Mouse (Mus musculus): ENCODE measurements at regions not wholly inside any gene's neighbourhood (a gene's known extent, or its start where the extent isn't known, plus 50 kb on each side); places are given as distances from the start of the nearest gene placed in this dataset.

GRCm38 (mm10) chr6:37618990-37619389 lies 89.0 kb downstream of the Akr1d1 start:
- ATAC-seq: no peak
- WGBS: 89% methylated on average over 9 of the region's 9 CpGs
- no peak for TF ChIP-seq CTCF (IDR thresholded peaks at IDR 0.05; ENCODE audit: low read depth)
- H3K27ac ChIP-seq: no peak overlapping the region; the same call in 1 of the 2 replicates
- no peaks in the 10 kb centered on the region for H3K9me3 ChIP-seq (ENCODE audit: low read length)
- no peak overlapping the region for H3K9ac ChIP-seq (replicated peaks; ENCODE audit: low read length)
- DNase-seq (ENCODE audit: low spot score): no peak
- no peaks in the 10 kb centered on the region for H3K4me1 ChIP-seq (ENCODE audit: insufficient read depth, low read length)
- H3K4me3 ChIP-seq (ENCODE audit: low read length): no peak overlapping the region
- no peaks in the 10 kb centered on the region for H3K36me3 ChIP-seq (ENCODE audit: insufficient read depth, low read length)
- H3K4me2 ChIP-seq (ENCODE audit: low read depth, low read length): no peak overlapping the region
- H3K27me3 ChIP-seq (ENCODE audit: insufficient read depth, low read length): no peaks in the 10 kb centered on the region

GRCm38 (mm10) chr6:37621364-37622029 lies 91.5 kb downstream of the Akr1d1 start:
- ATAC-seq (no peak), DNase-seq (ENCODE audit: low spot score) (no peak)
- Histone ChIP-seq H3K27ac (no peak overlapping the region), H3K4me2 (ENCODE audit: low read depth, low read length) (no peak overlapping the region), H3K9me3 (ENCODE audit: low read length) (no peaks in the 10 kb centered on the region), H3K4me3 (ENCODE audit: low read length) (no peak overlapping the region), H3K4me1 (ENCODE audit: insufficient read depth, low read length) (no peaks in the 10 kb centered on the region), H3K36me3 (ENCODE audit: insufficient read depth, low read length) (no peaks in the 10 kb centered on the region), H3K9ac (replicated peaks; ENCODE audit: low read length) (no peak overlapping the region), H3K27me3 (ENCODE audit: insufficient read depth, low read length) (no peaks in the 10 kb centered on the region)
- TF ChIP-seq CTCF (IDR thresholded peaks at IDR 0.05; ENCODE audit: low read depth): no peak
- WGBS: 52% methylated on average over 7 of the region's 7 CpGs

DNA sequence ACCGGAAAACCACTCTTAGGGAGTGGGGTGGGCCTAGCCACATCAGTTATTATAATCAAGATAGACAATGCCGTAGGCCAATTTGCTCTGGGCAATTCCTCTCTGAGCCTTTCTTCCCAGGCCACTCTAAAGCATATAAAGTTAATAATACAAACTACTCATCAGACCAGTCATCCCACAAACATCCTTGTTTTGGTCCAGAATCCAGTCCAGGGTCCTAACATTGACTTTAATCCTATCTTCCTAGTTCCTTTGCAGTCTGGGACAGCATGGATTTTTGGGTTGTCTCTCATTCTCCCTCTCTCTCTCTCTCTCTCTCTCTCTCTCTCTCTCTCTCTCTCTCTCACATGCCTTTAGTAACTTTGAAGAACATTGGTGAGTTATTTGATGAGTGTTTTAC lies 92.3 kb downstream of the Akr1d1 start:
- no peak overlapping the region for H3K27ac ChIP-seq
- H3K27me3 ChIP-seq (ENCODE audit: insufficient read depth, low read length): no peaks in the 10 kb centered on the region
- H3K36me3 ChIP-seq (ENCODE audit: insufficient read depth, low read length): no peaks in the 10 kb centered on the region
- no peak overlapping the region for H3K4me3 ChIP-seq (ENCODE audit: low read length)
- DNase-seq (ENCODE audit: low spot score): no peak
- H3K9me3 ChIP-seq (ENCODE audit: low read length): no peaks in the 10 kb centered on the region
- no peak for TF ChIP-seq CTCF (IDR thresholded peaks at IDR 0.05; ENCODE audit: low read depth)
- H3K9ac ChIP-seq (replicated peaks; ENCODE audit: low read length): no peak overlapping the region
- no peak overlapping the region for H3K4me2 ChIP-seq (ENCODE audit: low read depth, low read length)
- WGBS: 82% methylated on average over 2 of the region's 2 CpGs
- H3K4me1 ChIP-seq (ENCODE audit: insufficient read depth, low read length): no peaks in the 10 kb centered on the region
- no peak for ATAC-seq

DNA sequence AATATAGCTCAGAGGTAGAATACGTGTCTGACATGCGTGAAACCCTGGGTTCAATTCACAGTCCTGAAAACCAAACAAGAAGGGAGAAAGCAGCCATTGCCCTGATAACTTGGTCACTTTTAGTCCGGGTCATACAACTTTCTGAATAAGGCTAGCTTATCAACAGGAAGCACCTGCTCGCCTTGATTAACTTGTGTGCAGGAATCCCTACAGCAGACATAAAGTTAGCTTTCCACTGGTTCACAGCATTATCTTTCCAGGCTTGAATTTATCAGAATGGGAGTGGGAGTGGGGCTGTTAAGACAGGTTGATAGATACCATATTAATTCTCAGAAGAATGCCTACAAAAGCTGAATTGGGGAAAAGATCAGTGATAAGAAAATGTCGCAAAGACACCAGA lies 97.2 kb downstream of the Akr1d1 start:
- H3K4me2 ChIP-seq (ENCODE audit: low read depth, low read length): no peak overlapping the region
- no peak for TF ChIP-seq CTCF (IDR thresholded peaks at IDR 0.05; ENCODE audit: low read depth)
- H3K9me3 ChIP-seq (ENCODE audit: low read length): no peaks in the 10 kb centered on the region
- no peaks in the 10 kb centered on the region for H3K36me3 ChIP-seq (ENCODE audit: insufficient read depth, low read length)
- no peaks in the 10 kb centered on the region for H3K27me3 ChIP-seq (ENCODE audit: insufficient read depth, low read length)
- no peaks in the 10 kb centered on the region for H3K4me1 ChIP-seq (ENCODE audit: insufficient read depth, low read length)
- no peak overlapping the region for H3K4me3 ChIP-seq (ENCODE audit: low read length)
- 90% methylated on average over 5 of the region's 5 CpGs for WGBS
- no peak overlapping the region for H3K27ac ChIP-seq
- no peak for DNase-seq (ENCODE audit: low spot score)
- no peak overlapping the region for H3K9ac ChIP-seq (replicated peaks; ENCODE audit: low read length)
- ATAC-seq: no peak

DNA sequence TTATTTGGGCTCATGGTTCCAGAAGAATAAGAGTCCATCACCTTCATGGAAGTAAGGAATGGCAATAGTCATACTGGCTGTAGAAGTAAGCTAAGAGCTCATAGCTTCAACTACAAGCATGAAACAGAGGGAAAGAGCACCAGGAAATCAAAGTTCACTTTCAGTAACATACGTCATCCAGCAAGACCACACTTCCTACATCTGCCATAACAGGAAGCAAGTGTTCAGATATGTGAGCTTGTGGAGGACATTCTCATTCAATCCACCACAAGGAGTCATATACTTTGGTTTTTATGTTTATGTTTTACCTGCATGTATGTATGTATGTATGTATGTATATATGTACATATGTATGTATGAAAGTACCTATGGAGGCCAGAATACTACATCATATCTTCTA lies 104.0 kb downstream of the Akr1d1 start:
- TF ChIP-seq CTCF (IDR thresholded peaks at IDR 0.05; ENCODE audit: low read depth): no peak
- no peaks in the 10 kb centered on the region for H3K4me1 ChIP-seq (ENCODE audit: insufficient read depth, low read length)
- WGBS: 95% methylated on average over 1 of the region's 1 CpGs

GRCm38 (mm10) chr6:37642066-37642465 lies 112.1 kb downstream of the Akr1d1 start:
- Histone ChIP-seq H3K9me3 (ENCODE audit: low read length) (no peaks in the 10 kb centered on the region), H3K4me3 (ENCODE audit: low read length) (peak overlapping the region; percentile 27; the same call in 1 of the 2 replicates), H3K9ac (replicated peaks; ENCODE audit: low read length) (no peak overlapping the region), H3K4me2 (ENCODE audit: low read depth, low read length) (peak overlapping the region; percentile 52), H3K27me3 (ENCODE audit: insufficient read depth, low read length) (no peaks in the 10 kb centered on the region), H3K27ac (peak overlapping the region; percentile 81), H3K36me3 (ENCODE audit: insufficient read depth, low read length) (no peaks in the 10 kb centered on the region), H3K4me1 (ENCODE audit: insufficient read depth, low read length) (no peaks in the 10 kb centered on the region)
- WGBS: 26% methylated on average over 4 of the region's 4 CpGs
- DNase-seq (ENCODE audit: low spot score) (peak; percentile 60), ATAC-seq (no peak)
- TF ChIP-seq CTCF (IDR thresholded peaks at IDR 0.05; ENCODE audit: low read depth): peak; percentile 54

More for the DNA sequence above, 104.0 kb downstream of the Akr1d1 start:
- DNase-seq (ENCODE audit: low spot score) (no peak), ATAC-seq (no peak)
- H3K36me3 ChIP-seq (ENCODE audit: insufficient read depth, low read length): no peaks in the 10 kb centered on the region
- no peak overlapping the region for H3K4me2 ChIP-seq (ENCODE audit: low read depth, low read length)
- H3K9ac ChIP-seq (replicated peaks; ENCODE audit: low read length): no peak overlapping the region
- no peak overlapping the region for H3K4me3 ChIP-seq (ENCODE audit: low read length)
- H3K9me3 ChIP-seq (ENCODE audit: low read length): no peaks in the 10 kb centered on the region
- no peaks in the 10 kb centered on the region for H3K27me3 ChIP-seq (ENCODE audit: insufficient read depth, low read length)
- no peak overlapping the region for H3K27ac ChIP-seq

DNA sequence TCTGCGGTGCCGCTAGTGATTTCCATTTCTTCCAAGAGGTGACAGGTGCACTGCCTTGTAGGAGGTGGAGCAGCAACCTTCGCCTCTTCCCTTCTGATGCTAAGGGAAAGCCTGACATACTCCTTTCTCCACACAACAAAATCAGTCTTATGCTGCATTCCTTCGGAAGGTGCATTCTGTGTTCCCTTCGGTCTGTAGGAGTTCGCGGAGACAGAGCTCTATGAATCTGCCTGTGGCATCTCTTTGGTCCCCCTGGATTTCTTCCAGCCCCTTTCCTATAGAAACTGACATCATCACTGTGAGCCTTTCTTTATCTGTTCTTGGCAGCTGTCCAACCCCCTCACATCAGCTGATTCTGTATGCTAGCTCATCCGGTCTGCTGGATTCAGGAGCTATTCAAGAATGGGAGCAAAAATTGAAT lies 112.7 kb downstream of the Akr1d1 start:
- Histone ChIP-seq H3K36me3 (ENCODE audit: insufficient read depth, low read length) (no peaks in the 10 kb centered on the region), H3K27ac (peak overlapping the region; percentile 81), H3K9ac (replicated peaks; ENCODE audit: low read length) (peak overlapping the region; percentile 37; the same call in 1 of the 2 replicates), H3K4me2 (ENCODE audit: low read depth, low read length) (peak overlapping the region; percentile 52), H3K9me3 (ENCODE audit: low read length) (no peaks in the 10 kb centered on the region), H3K27me3 (ENCODE audit: insufficient read depth, low read length) (no peaks in the 10 kb centered on the region), H3K4me1 (ENCODE audit: insufficient read depth, low read length) (no peaks in the 10 kb centered on the region), H3K4me3 (ENCODE audit: low read length) (peak overlapping the region; percentile 27)
- DNase-seq (ENCODE audit: low spot score) (peak; percentile 93), ATAC-seq (peak; percentile 92)
- 9% methylated on average over 8 of the region's 8 CpGs for WGBS
- TF ChIP-seq CTCF (IDR thresholded peaks at IDR 0.05; ENCODE audit: low read depth): no peak
